Mouse (Mus musculus) ES-Bruce4 (cell line): ENCODE data around the gene Pex14.

Experiments
- CTCF ChIP-seq: IDR thresholded peaks from one replicate; pipeline ENCODE4 v1.8.1; 2011; ENCODE audit warnings: low read depth, low read length
- EP300 ChIP-seq: IDR thresholded peaks from 2 replicates; pipeline ENCODE4 v1.6.1; 2011; ENCODE audit warnings: low read depth, low read length; ENCODE audit not compliant: insufficient read depth

- TF ChIP-seq EP300 (no peak), CTCF (peak; percentile 50)
Observed at GRCm38 (mm10) chr4:149075871-149076575, 23.7 kb downstream of the Pex14 start.
